Mouse (Mus musculus): ENCODE measurements around the gene Il1f9. TPM values are rescaled to one million over a fixed set of nuclear protein-coding genes. Genes with fewer than 3 reads are reported as not detected.

Il1f9 gene
- polyA plus RNA-seq, 1 experiment from 2014 or later = not detected

- Histone ChIP-seq H3K36me3 (ENCODE audit: insufficient read depth) (no peaks in the 10 kb centered on the region), H3K27ac (ENCODE audit: low read depth) (no peak within 1 kb of the TSS), H3K4me2 (no peak within 1 kb of the TSS), H3K4me3 (ENCODE audit: low read depth, low read length) (no peak within 1 kb of the TSS), H3K27me3 (ENCODE audit: insufficient read depth, low read length) (no peaks in the 10 kb centered on the region), H3K4me1 (ENCODE audit: insufficient read depth) (no peaks in the 10 kb centered on the region), H3K9ac (no peak within 1 kb of the TSS), H3K9me3 (ENCODE audit: low read depth, low read length) (no peaks in the 10 kb centered on the region)
- no peak for DNase-seq
- TF ChIP-seq CTCF (IDR thresholded peaks at IDR 0.05; ENCODE audit: low read depth) = no peak
- WGBS = 80% methylated on average over 2 of the region's 2 CpGs
- no peak for ATAC-seq (ENCODE audit: insufficient read depth)
These were observed 28.8 kb downstream of the Il1f9 start, which contains the start of gene Il1f6 for GRCm38 (mm10) chr2:24215118-24215517. Gene Il1f6 (plus strand): TSS chr2:24215418.

DNA sequence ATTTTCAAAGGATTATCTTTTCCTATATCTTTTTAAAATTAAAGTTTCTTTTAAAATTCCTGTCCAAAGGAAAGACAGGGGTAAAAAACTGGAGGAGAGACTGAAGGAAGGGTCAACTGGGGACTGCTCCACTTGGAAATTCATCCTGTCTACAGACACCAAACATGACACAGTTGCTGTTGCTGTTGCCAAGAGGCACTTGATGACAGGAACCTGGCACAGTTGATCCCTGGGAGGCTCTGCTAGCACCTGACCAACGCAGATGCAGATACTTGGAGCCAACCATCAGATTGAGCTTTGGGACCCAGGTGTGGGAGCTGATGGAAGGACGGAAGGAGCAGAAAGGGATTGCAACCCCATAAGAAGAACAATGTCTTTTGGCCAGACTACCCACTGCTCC, 40.9 kb downstream of the Il1f9 start:
- WGBS = 66% methylated on average over 2 of the region's 2 CpGs
- ATAC-seq (ENCODE audit: insufficient read depth) (no peak), DNase-seq (no peak)
- TF ChIP-seq CTCF (IDR thresholded peaks at IDR 0.05; ENCODE audit: low read depth) = no peak
- H3K4me3 ChIP-seq (ENCODE audit: low read depth, low read length) = no peak overlapping the region
- no peaks in the 10 kb centered on the region for H3K27me3 ChIP-seq (ENCODE audit: insufficient read depth, low read length)
- H3K4me2 ChIP-seq = no peak overlapping the region
- no peak overlapping the region for H3K9ac ChIP-seq
- H3K36me3 ChIP-seq (ENCODE audit: insufficient read depth) = no peaks in the 10 kb centered on the region
- no peaks in the 10 kb centered on the region for H3K4me1 ChIP-seq (ENCODE audit: insufficient read depth)
- no peak overlapping the region for H3K27ac ChIP-seq (ENCODE audit: low read depth)
- H3K9me3 ChIP-seq (ENCODE audit: low read depth, low read length) = no peaks in the 10 kb centered on the region

Other genes with a start within 250 kb of the Il1f9 start
- gene Hnmt, start 137.1 kb upstream of the Il1f9 start, polyA plus RNA-seq (2014; fragmentation: Nextera tagmentation; extraction: Ambion mirVana) = 0.32 and 0.39 TPM in 2 replicates
- not detected in 2 replicates for gene Tbpl2, start 89.9 kb upstream of the Il1f9 start, polyA plus RNA-seq (2014; fragmentation: Nextera tagmentation; extraction: Ambion mirVana)
- gene Il1f8, start 33.3 kb upstream of the Il1f9 start, polyA plus RNA-seq (2014; fragmentation: Nextera tagmentation; extraction: Ambion mirVana) = not detected in 2 replicates
- gene Il1f6, start 28.9 kb downstream of the Il1f9 start, polyA plus RNA-seq (2014; fragmentation: Nextera tagmentation; extraction: Ambion mirVana) = not detected in 2 replicates
- gene Il1f5, start 90.5 kb downstream of the Il1f9 start, polyA plus RNA-seq (2014; fragmentation: Nextera tagmentation; extraction: Ambion mirVana) = not detected in 2 replicates
- not detected in 2 replicates for gene Il1f10, start 104.7 kb downstream of the Il1f9 start, polyA plus RNA-seq (2014; fragmentation: Nextera tagmentation; extraction: Ambion mirVana)
- 0.09 and 0.35 TPM in 2 replicates for gene Il1rn, start 150.4 kb downstream of the Il1f9 start, polyA plus RNA-seq (2014; fragmentation: Nextera tagmentation; extraction: Ambion mirVana)
- 0.79 and 1.8 TPM in 2 replicates for gene Psd4, start 181.1 kb downstream of the Il1f9 start, polyA plus RNA-seq (2014; fragmentation: Nextera tagmentation; extraction: Ambion mirVana)